Mouse (Mus musculus): ENCODE measurements around the gene Tsen2. TPM values are rescaled to one million over a fixed set of nuclear protein-coding genes. Genes with fewer than 3 reads are reported as not detected.

Gene Tsen2
- polyA plus RNA-seq, 1 experiment from 2014 or later = 36.5 TPM

DNA sequence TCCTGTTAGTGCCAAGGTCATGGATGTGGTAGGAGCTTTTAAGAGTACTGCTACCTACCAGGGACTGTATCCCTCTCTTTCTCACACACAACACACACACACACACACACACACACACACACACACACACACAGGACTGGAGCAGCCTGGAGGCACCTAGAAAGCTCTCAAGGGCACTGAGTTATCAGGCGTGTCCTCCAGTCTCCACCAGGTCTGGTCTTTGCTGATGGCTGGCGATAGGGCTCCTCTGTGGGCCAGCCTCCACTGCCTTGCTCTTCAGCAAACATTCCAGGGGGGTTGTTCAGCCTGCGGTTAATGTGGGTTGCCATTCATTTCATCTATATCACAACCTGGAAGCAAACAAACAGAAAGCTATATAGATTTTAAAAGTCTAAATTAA, 17.0 kb upstream of the Tsen2 start:
- no peak overlapping the region for H3K9ac ChIP-seq (ENCODE audit: low read depth, low read length)
- H3K36me3 ChIP-seq (ENCODE audit: control insufficient read depth, insufficient read depth, low read length) = no peaks in the 10 kb centered on the region
- H3K27me3 ChIP-seq (ENCODE audit: control insufficient read depth, insufficient read depth, low read depth, low read length) = no peaks in the 10 kb centered on the region
- H3K9me3 ChIP-seq (replicated peaks; ENCODE audit: control insufficient read depth, low read length, poor library complexity, severe bottlenecking) = no peaks in the 10 kb centered on the region
- H3K4me1 ChIP-seq (ENCODE audit: control insufficient read depth, insufficient read depth, low read length) = no peaks in the 10 kb centered on the region
- no peak overlapping the region for H3K27ac ChIP-seq (ENCODE audit: low read length)
- 93% methylated on average over 3 of the region's 3 CpGs for WGBS
- H3K4me2 ChIP-seq (ENCODE audit: low read length) = no peak overlapping the region
- H3K4me3 ChIP-seq (ENCODE audit: low read depth, low read length) = no peak overlapping the region
- ATAC-seq = no peak

GRCm38 (mm10) chr6:115528372-115528771, 16.1 kb upstream of the Tsen2 start:
- H3K4me2 ChIP-seq (ENCODE audit: low read length) = no peak overlapping the region
- no peaks in the 10 kb centered on the region for H3K27me3 ChIP-seq (ENCODE audit: control insufficient read depth, insufficient read depth, low read depth, low read length)
- no peaks in the 10 kb centered on the region for H3K36me3 ChIP-seq (ENCODE audit: control insufficient read depth, insufficient read depth, low read length)
- no peaks in the 10 kb centered on the region for H3K4me1 ChIP-seq (ENCODE audit: control insufficient read depth, insufficient read depth, low read length)
- no peak overlapping the region for H3K27ac ChIP-seq (ENCODE audit: low read length)
- ATAC-seq = no peak
- no peaks in the 10 kb centered on the region for H3K9me3 ChIP-seq (replicated peaks; ENCODE audit: control insufficient read depth, low read length, poor library complexity, severe bottlenecking)
- WGBS = 96% methylated on average over 4 of the region's 4 CpGs
- no peak overlapping the region for H3K4me3 ChIP-seq (ENCODE audit: low read depth, low read length)
- no peak overlapping the region for H3K9ac ChIP-seq (ENCODE audit: low read depth, low read length)

GRCm38 (mm10) chr6:115534617-115535016, 9.8 kb upstream of the Tsen2 start:
- Histone ChIP-seq H3K27me3 (ENCODE audit: control insufficient read depth, insufficient read depth, low read depth, low read length) (no peaks in the 10 kb centered on the region), H3K9ac (ENCODE audit: low read depth, low read length) (no peak overlapping the region), H3K4me2 (ENCODE audit: low read length) (no peak overlapping the region), H3K4me1 (ENCODE audit: control insufficient read depth, insufficient read depth, low read length) (peaks cover 3% of the 10 kb centered on the region), H3K27ac (ENCODE audit: low read length) (no peak overlapping the region), H3K36me3 (ENCODE audit: control insufficient read depth, insufficient read depth, low read length) (no peaks in the 10 kb centered on the region), H3K9me3 (replicated peaks; ENCODE audit: control insufficient read depth, low read length, poor library complexity, severe bottlenecking) (no peaks in the 10 kb centered on the region), H3K4me3 (ENCODE audit: low read depth, low read length) (no peak overlapping the region)
- WGBS = 84% methylated on average over 7 of the region's 7 CpGs
- ATAC-seq = no peak

DNA sequence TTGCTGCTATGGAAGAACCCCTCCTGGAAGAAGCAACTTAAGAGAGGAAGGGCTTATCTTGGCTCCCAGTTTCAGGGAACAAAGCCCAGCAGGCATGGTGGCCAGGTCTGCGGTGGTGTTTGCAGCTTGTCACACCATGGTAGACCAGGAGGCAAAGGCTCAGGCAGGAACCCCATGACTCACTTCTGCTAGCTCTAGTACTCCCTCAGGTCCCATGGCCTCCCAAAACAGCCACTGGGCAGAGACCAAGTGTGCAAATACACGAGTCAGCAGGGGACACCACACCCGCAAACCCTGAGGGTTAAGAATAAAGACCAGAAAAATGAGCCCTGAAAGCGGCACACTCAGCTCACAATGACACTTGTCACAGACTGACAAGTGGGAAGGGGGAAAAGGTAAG, 8.3 kb upstream of the Tsen2 start:
- Histone ChIP-seq H3K4me2 (ENCODE audit: low read length) (no peak overlapping the region), H3K9ac (ENCODE audit: low read depth, low read length) (no peak overlapping the region), H3K36me3 (ENCODE audit: control insufficient read depth, insufficient read depth, low read length) (no peaks in the 10 kb centered on the region), H3K27ac (ENCODE audit: low read length) (no peak overlapping the region), H3K27me3 (ENCODE audit: control insufficient read depth, insufficient read depth, low read depth, low read length) (no peaks in the 10 kb centered on the region), H3K9me3 (replicated peaks; ENCODE audit: control insufficient read depth, low read length, poor library complexity, severe bottlenecking) (no peaks in the 10 kb centered on the region), H3K4me1 (ENCODE audit: control insufficient read depth, insufficient read depth, low read length) (peaks cover 3% of the 10 kb centered on the region), H3K4me3 (ENCODE audit: low read depth, low read length) (no peak overlapping the region)
- ATAC-seq = no peak
- WGBS = 66% methylated on average over 4 of the region's 4 CpGs

- peak; percentile 84 for ATAC-seq
- Histone ChIP-seq H3K4me2 (ENCODE audit: low read length) (peak overlapping the region; percentile 70), H3K4me1 (ENCODE audit: control insufficient read depth, insufficient read depth, low read length) (peaks cover 3% of the 10 kb centered on the region), H3K4me3 (ENCODE audit: low read depth, low read length) (peak overlapping the region; percentile 34), H3K27ac (ENCODE audit: low read length) (no peak overlapping the region), H3K9me3 (replicated peaks; ENCODE audit: control insufficient read depth, low read length, poor library complexity, severe bottlenecking) (no peaks in the 10 kb centered on the region), H3K27me3 (ENCODE audit: control insufficient read depth, insufficient read depth, low read depth, low read length) (no peaks in the 10 kb centered on the region), H3K36me3 (ENCODE audit: control insufficient read depth, insufficient read depth, low read length) (no peaks in the 10 kb centered on the region), H3K9ac (ENCODE audit: low read depth, low read length) (peak overlapping the region; percentile 73)
- 22% methylated on average over 26 of the region's 26 CpGs for WGBS
These were observed 5.6 kb upstream of the Tsen2 start for GRCm38 (mm10) chr6:115538645-115539429.

DNA sequence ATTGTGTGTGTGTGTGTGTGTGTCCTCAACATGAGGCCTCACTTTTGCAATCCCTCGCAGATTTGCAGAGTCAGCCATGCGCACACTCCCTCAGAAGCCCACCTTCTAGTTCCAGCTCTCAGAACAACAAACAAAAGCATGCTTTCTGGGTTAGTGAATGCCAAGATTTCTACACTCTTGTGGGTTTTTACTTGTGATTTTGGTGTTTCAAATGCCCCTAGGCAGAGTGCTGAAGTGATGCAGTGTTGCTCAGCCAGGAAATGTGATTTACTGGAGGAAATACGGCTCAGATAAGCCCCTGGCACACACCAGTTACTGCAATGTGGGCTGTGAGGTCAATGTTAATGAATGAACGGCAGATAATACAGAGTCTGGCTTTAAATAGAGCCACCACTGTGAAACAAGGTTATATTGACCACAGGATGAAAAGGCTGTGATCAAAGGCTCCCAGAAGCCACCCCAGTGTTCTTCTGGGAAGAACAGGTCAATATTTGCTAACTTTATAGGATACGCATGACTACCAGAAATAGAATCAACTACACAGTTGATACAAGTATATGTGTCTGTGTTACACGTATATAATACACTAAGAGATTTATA, 2.7 kb upstream of the Tsen2 start:
- H3K4me3 ChIP-seq (ENCODE audit: low read depth, low read length) = no peak overlapping the region
- H3K27ac ChIP-seq (ENCODE audit: low read length) = peak overlapping the region; percentile 14; the same call in 1 of the 2 replicates
- H3K4me1 ChIP-seq (ENCODE audit: control insufficient read depth, insufficient read depth, low read length) = peaks cover 8% of the 10 kb centered on the region
- no peaks in the 10 kb centered on the region for H3K36me3 ChIP-seq (ENCODE audit: control insufficient read depth, insufficient read depth, low read length)
- H3K27me3 ChIP-seq (ENCODE audit: control insufficient read depth, insufficient read depth, low read depth, low read length) = no peaks in the 10 kb centered on the region
- 50% methylated on average over 6 of the region's 6 CpGs for WGBS
- no peak overlapping the region for H3K9ac ChIP-seq (ENCODE audit: low read depth, low read length)
- no peak overlapping the region for H3K4me2 ChIP-seq (ENCODE audit: low read length)
- ATAC-seq = no peak
- no peaks in the 10 kb centered on the region for H3K9me3 ChIP-seq (replicated peaks; ENCODE audit: control insufficient read depth, low read length, poor library complexity, severe bottlenecking)

GRCm38 (mm10) chr6:115542341-115542740, 2.1 kb upstream of the Tsen2 start:
- no peak overlapping the region for H3K9ac ChIP-seq (ENCODE audit: low read depth, low read length)
- peaks cover 8% of the 10 kb centered on the region for H3K4me1 ChIP-seq (ENCODE audit: control insufficient read depth, insufficient read depth, low read length)
- H3K4me3 ChIP-seq (ENCODE audit: low read depth, low read length) = no peak overlapping the region
- H3K36me3 ChIP-seq (ENCODE audit: control insufficient read depth, insufficient read depth, low read length) = no peaks in the 10 kb centered on the region
- ATAC-seq = no peak
- 56% methylated on average over 3 of the region's 3 CpGs for WGBS
- H3K27me3 ChIP-seq (ENCODE audit: control insufficient read depth, insufficient read depth, low read depth, low read length) = no peaks in the 10 kb centered on the region
- H3K9me3 ChIP-seq (replicated peaks; ENCODE audit: control insufficient read depth, low read length, poor library complexity, severe bottlenecking) = no peaks in the 10 kb centered on the region
- no peak overlapping the region for H3K27ac ChIP-seq (ENCODE audit: low read length)
- no peak overlapping the region for H3K4me2 ChIP-seq (ENCODE audit: low read length)

GRCm38 (mm10) chr6:115546276-115546675, 1.8 kb downstream of the Tsen2 start:
- Histone ChIP-seq H3K9me3 (replicated peaks; ENCODE audit: control insufficient read depth, low read length, poor library complexity, severe bottlenecking) (no peaks in the 10 kb centered on the region), H3K4me2 (ENCODE audit: low read length) (no peak overlapping the region), H3K27me3 (ENCODE audit: control insufficient read depth, insufficient read depth, low read depth, low read length) (no peaks in the 10 kb centered on the region), H3K4me3 (ENCODE audit: low read depth, low read length) (no peak overlapping the region), H3K4me1 (ENCODE audit: control insufficient read depth, insufficient read depth, low read length) (peaks cover 5% of the 10 kb centered on the region), H3K9ac (ENCODE audit: low read depth, low read length) (no peak overlapping the region), H3K36me3 (ENCODE audit: control insufficient read depth, insufficient read depth, low read length) (peaks cover 4% of the 10 kb centered on the region; the same call in 1 of the 2 replicates), H3K27ac (ENCODE audit: low read length) (no peak overlapping the region)
- 90% methylated on average over 5 of the region's 5 CpGs for WGBS
- ATAC-seq = no peak

DNA sequence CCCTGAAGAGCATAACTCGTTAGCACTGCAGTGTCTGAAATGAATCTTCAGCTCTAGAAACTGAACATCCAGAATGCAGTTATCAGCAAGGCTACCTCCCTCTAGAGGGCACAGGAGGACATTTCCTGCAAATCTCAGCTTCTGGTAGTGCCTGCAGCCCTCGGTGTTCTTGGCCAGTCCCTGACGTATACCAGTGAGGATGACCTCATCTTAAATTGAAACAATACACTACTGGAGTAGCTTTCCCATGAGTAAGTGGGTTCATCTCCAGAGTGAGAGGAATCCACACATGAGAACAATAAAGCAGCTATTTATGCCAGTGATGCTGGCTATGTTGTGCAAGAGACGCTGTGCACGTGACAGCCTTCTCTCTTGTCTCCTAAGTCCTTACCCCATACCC, 11.0 kb downstream of the Tsen2 start:
- H3K4me3 ChIP-seq (ENCODE audit: low read depth, low read length) = no peak overlapping the region
- H3K27ac ChIP-seq (ENCODE audit: low read length) = no peak overlapping the region
- no peaks in the 10 kb centered on the region for H3K27me3 ChIP-seq (ENCODE audit: control insufficient read depth, insufficient read depth, low read depth, low read length)
- no peak overlapping the region for H3K9ac ChIP-seq (ENCODE audit: low read depth, low read length)
- no peaks in the 10 kb centered on the region for H3K9me3 ChIP-seq (replicated peaks; ENCODE audit: control insufficient read depth, low read length, poor library complexity, severe bottlenecking)
- no peak overlapping the region for H3K4me2 ChIP-seq (ENCODE audit: low read length)
- no peaks in the 10 kb centered on the region for H3K4me1 ChIP-seq (ENCODE audit: control insufficient read depth, insufficient read depth, low read length)
- ATAC-seq = no peak
- WGBS = 82% methylated on average over 5 of the region's 5 CpGs
- peaks cover 32% of the 10 kb centered on the region for H3K36me3 ChIP-seq (ENCODE audit: control insufficient read depth, insufficient read depth, low read length)

Measured in midbrain, embryonic 16.5 days (tissue).